Comparison of ENCODE assay signal across 10 mouse cellular contexts in the genomic region with DNA sequence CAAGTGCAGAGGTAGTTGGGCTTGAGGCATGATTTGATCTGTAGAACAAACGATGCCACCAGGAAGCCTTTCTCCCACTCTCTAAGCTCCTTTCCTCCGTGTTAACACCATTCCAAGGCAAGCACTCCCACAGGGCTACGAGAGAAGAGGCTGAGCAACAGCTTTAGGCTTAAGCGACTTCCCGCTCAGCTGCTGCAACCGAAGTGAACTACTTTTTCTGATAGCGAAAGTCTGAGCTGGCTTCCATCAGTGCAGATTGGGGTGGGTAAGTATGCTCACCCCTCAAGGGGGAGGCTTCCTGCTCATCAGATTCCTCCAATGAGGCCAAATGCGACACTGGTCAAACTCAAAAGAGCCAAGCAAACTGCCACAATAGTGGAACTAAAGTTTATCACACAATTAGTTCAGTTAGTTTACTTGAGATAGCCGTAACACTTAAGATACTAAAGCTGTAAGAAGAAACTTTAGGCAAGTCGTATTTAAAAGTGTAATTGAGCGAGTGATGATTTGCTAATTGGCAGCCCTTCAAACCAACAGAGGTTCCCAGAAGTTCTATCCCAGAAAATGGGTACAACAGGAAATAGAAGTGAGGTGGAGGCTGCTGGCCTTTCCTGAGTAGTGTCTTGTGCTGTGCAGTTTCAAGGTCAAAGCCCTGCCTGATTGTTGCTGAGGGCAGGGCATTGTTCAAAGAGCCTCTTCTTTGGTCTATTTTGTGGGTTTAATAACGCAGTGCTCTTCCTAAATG.
DNase-seq lines count a peak whose midpoint lies in the region; ATAC-seq and TF ChIP-seq lines count a peak whose summit lies in the region.
"Had no signal": no experiment of that assay in that cellular context is flagged by ENCODE, and none has a peak within 500 bp of the region (broad histone marks: within the 10 kb centered on the region; RNA-seq: fewer than 3 reads in every experiment).

No protein-coding gene starts in this region.

- H3K4me1 ChIP-seq in lung, embryonic 15.5 days = peaks cover 19% of the 10 kb centered on the region; the same call in 1 of the 2 replicates
- peaks cover 11% of the 10 kb centered on the region for H3K4me1 ChIP-seq in limb, embryonic 14.5 days (ENCODE audit: control insufficient read depth, insufficient read depth, low read length)
- H3K4me1 ChIP-seq in stomach, embryonic 16.5 days (ENCODE audit: control insufficient read depth, insufficient read depth, low read length) = peaks cover 9% of the 10 kb centered on the region

- peak overlapping the region; percentile 36 for H3K4me2 ChIP-seq in lung, embryonic 15.5 days
- H3K4me2 ChIP-seq in limb, embryonic 14.5 days (replicated peaks; ENCODE audit: low read depth, low read length, severe bottlenecking) = peak overlapping the region; percentile 6; the same call in 1 of the 2 replicates
- H3K4me2 ChIP-seq in stomach, embryonic 16.5 days (ENCODE audit: low read depth, low read length) = peak overlapping the region; percentile 45
- H3K4me2 ChIP-seq: embryonic facial prominence, embryonic 13.5 days had no signal

- H3K36me3 ChIP-seq in lung, embryonic 15.5 days = no peaks in the 10 kb centered on the region
- no peaks in the 10 kb centered on the region for H3K36me3 ChIP-seq in limb, embryonic 14.5 days (ENCODE audit: control insufficient read depth, insufficient read depth, low read length)
- no peaks in the 10 kb centered on the region for H3K36me3 ChIP-seq in stomach, embryonic 16.5 days (ENCODE audit: control insufficient read depth, insufficient read depth, low read length)
- H3K36me3 ChIP-seq: embryonic facial prominence, embryonic 13.5 days had no signal

- no peak for TF ChIP-seq POLR2A in limb, embryonic 14.5 days (IDR thresholded peaks at IDR 0.05; ENCODE audit: borderline replicate concordance, extremely low read depth, insufficient read depth, insufficient read length)

- no peak overlapping the region for H3K9ac ChIP-seq in lung, embryonic 15.5 days
- no peak overlapping the region for H3K9ac ChIP-seq in limb, embryonic 14.5 days (ENCODE audit: low read depth, low read length, severe bottlenecking)
- H3K9ac ChIP-seq in stomach, embryonic 16.5 days (ENCODE audit: low read length) = peak overlapping the region; percentile 19; the same call in 1 of the 2 replicates
- H3K9ac ChIP-seq: embryonic facial prominence, embryonic 13.5 days had no signal

- H3K4me3 ChIP-seq in lung, embryonic 15.5 days = peak overlapping the region; percentile 3; the same call in 1 of the 2 replicates
- H3K4me3 ChIP-seq in limb, embryonic 14.5 days (replicated peaks; ENCODE audit: low read length) = no peak overlapping the region
- peak overlapping the region; percentile 10; the same call in 1 of the 2 replicates for H3K4me3 ChIP-seq in stomach, embryonic 16.5 days (replicated peaks; ENCODE audit: low read length)
- H3K4me3 ChIP-seq: embryonic facial prominence, embryonic 13.5 days had no signal

- H3K9me3 ChIP-seq in lung, embryonic 15.5 days = no peaks in the 10 kb centered on the region
- no peaks in the 10 kb centered on the region for H3K9me3 ChIP-seq in limb, embryonic 14.5 days (ENCODE audit: control insufficient read depth, low read length)
- no peaks in the 10 kb centered on the region for H3K9me3 ChIP-seq in stomach, embryonic 16.5 days (replicated peaks; ENCODE audit: control insufficient read depth, low read length)
- H3K9me3 ChIP-seq: embryonic facial prominence, embryonic 13.5 days had no signal

- no peaks in the 10 kb centered on the region for H3K27me3 ChIP-seq in lung, embryonic 15.5 days
- H3K27me3 ChIP-seq in limb, embryonic 14.5 days (ENCODE audit: control insufficient read depth, insufficient read depth, low read length) = no peaks in the 10 kb centered on the region
- no peaks in the 10 kb centered on the region for H3K27me3 ChIP-seq in stomach, embryonic 16.5 days (ENCODE audit: control insufficient read depth, insufficient read depth, low read length)

- DNase-seq in frontal cortex, postnatal 10 days (ENCODE audit: low spot score in 2 of 2) = no peak
- no peak for DNase-seq in lung, postnatal 25 days (ENCODE audit: low spot score)
- DNase-seq in limb, embryonic 14.5 days (ENCODE audit: low spot score) = no peak
- no peak for DNase-seq in layer of hippocampus, postnatal 25 days (ENCODE audit: extremely low spot score in 1 of 2, low spot score in 1 of 2)
- no peak for DNase-seq in adrenal gland, postnatal 14 days
- DNase-seq: adrenal gland, postnatal 10 days had no signal

- WGBS in lung, embryonic 15.5 days = 12% methylated on average over 12 of the region's 12 CpGs
- 30% methylated on average over 12 of the region's 12 CpGs for WGBS in limb, embryonic 14.5 days
- WGBS in stomach, embryonic 16.5 days = 22% methylated on average over 12 of the region's 12 CpGs

- peak; percentile 98 for ATAC-seq in frontal cortex, adult (ENCODE audit: low TSS enrichment)
- ATAC-seq in lung, embryonic 15.5 days (ENCODE audit: borderline replicate concordance, extremely low read depth, low FRiP score, low TSS enrichment) = peak; percentile 58; the same call in 1 of the 2 replicates
- no peak for ATAC-seq in limb, embryonic 14.5 days (ENCODE audit: low FRiP score, low read depth)
- no peak for ATAC-seq in stomach, embryonic 16.5 days (ENCODE audit: insufficient read depth, low FRiP score)

- peak overlapping the region; percentile 69 for H3K27ac ChIP-seq in lung, embryonic 15.5 days
- no peak overlapping the region for H3K27ac ChIP-seq in limb, embryonic 14.5 days (replicated peaks; ENCODE audit: low read depth, low read length)
- H3K27ac ChIP-seq in stomach, embryonic 16.5 days (ENCODE audit: low read length) = no peak overlapping the region
- H3K27ac ChIP-seq: embryonic facial prominence, embryonic 13.5 days had no signal

Comparison
In these comparisons a context has a peak if more than half of its experiments do, and no peak if none do; other contexts are left out.
1. ATAC-seq: peak in frontal cortex, adult (single experiment) and lung, embryonic 15.5 days (single experiment); none in limb, embryonic 14.5 days (single experiment) and stomach, embryonic 16.5 days (single experiment).
2. Peak in every context shown above with its lines, with median percentiles within 50 percentile points of each other: H3K4me2 ChIP-seq.